Mouse (Mus musculus): ENCODE measurements around the gene Ghr.

GRCm38 (mm10) chr15:3587879-3588278, 4.6 kb upstream of the Ghr start:
- TF ChIP-seq CTCF (IDR thresholded peaks at IDR 0.05; ENCODE audit: extremely low read depth, insufficient read length, insufficient replicate concordance, low read depth, low read length) (no peak), POLR2A (IDR thresholded peaks at IDR 0.05; ENCODE audit: low read depth, low read length) (no peak)

Data from small intestine, adult 2 months (tissue).